Mouse (Mus musculus): ENCODE measurements around the gene Hoxb5. TPM values are rescaled to one million over a fixed set of nuclear protein-coding genes. Genes with fewer than 3 reads are reported as not detected.
A peak's percentile ranks its signal among the peaks of the same experiment; 100 is the strongest.

The Hoxb5 gene
- polyA plus RNA-seq, 1 experiment from 2014 or later: 46.1 TPM

- H3K4me3 ChIP-seq: peak overlapping the region; percentile 7; the same call in 1 of the 2 replicates
- no peaks in the 10 kb centered on the region for H3K36me3 ChIP-seq
- peak overlapping the region; percentile 65 for H3K4me2 ChIP-seq
- peak overlapping the region; percentile 97 for H3K27ac ChIP-seq
- WGBS: 17% methylated on average over 14 of the region's 14 CpGs
- ATAC-seq (ENCODE audit: borderline replicate concordance, extremely low read depth, low FRiP score, low TSS enrichment): no peak
- H3K4me1 ChIP-seq: peaks cover 53% of the 10 kb centered on the region
- peak overlapping the region; percentile 4 for H3K9ac ChIP-seq
- H3K27me3 ChIP-seq: peaks cover 56% of the 10 kb centered on the region
- no peaks in the 10 kb centered on the region for H3K9me3 ChIP-seq
Measured at GRCm38 (mm10) chr11:96349491-96350340, 46.6 kb downstream of the Hoxb5 start.

- no peak for ATAC-seq (ENCODE audit: borderline replicate concordance, extremely low read depth, low FRiP score, low TSS enrichment)
- H3K9ac ChIP-seq: peak within 1 kb of the TSS; percentile 29
- H3K27me3 ChIP-seq: peaks cover 51% of the 10 kb centered on the region
- H3K4me3 ChIP-seq: peak within 1 kb of the TSS; percentile 52; the same call in 1 of the 2 replicates
- H3K27ac ChIP-seq: peak within 1 kb of the TSS; percentile 97
- peak within 1 kb of the TSS; percentile 65 for H3K4me2 ChIP-seq
- H3K9me3 ChIP-seq: no peaks in the 10 kb centered on the region
- peaks cover 50% of the 10 kb centered on the region for H3K4me1 ChIP-seq
- 18% methylated on average over 2 of the region's 2 CpGs for WGBS
- no peaks in the 10 kb centered on the region for H3K36me3 ChIP-seq
Measured at GRCm38 (mm10) chr11:96350341-96350624, 47.1 kb downstream of the Hoxb5 start, which contains the start of gene Hoxb2. Gene Hoxb2 (plus strand): TSS chr11:96350525.

- H3K27me3 ChIP-seq: peaks cover 45% of the 10 kb centered on the region
- H3K27ac ChIP-seq: peak overlapping the region; percentile 97
- 26% methylated on average over 2 of the region's 2 CpGs for WGBS
- H3K9me3 ChIP-seq: no peaks in the 10 kb centered on the region
- H3K9ac ChIP-seq: peak overlapping the region; percentile 29; the same call in 1 of the 2 replicates
- H3K4me2 ChIP-seq: peak overlapping the region; percentile 65
- no peaks in the 10 kb centered on the region for H3K36me3 ChIP-seq
- H3K4me1 ChIP-seq: peaks cover 48% of the 10 kb centered on the region
- 0 out of 2 replicates have a peak overlapping the region, but pooled peaks have one; percentile 52 for H3K4me3 ChIP-seq
- no peak for ATAC-seq (ENCODE audit: borderline replicate concordance, extremely low read depth, low FRiP score, low TSS enrichment)
Measured at GRCm38 (mm10) chr11:96350791-96351190, 47.7 kb downstream of the Hoxb5 start.

GRCm38 (mm10) chr11:96351312-96351711, 48.2 kb downstream of the Hoxb5 start:
- H3K4me2 ChIP-seq: peak overlapping the region; percentile 65
- H3K27me3 ChIP-seq: peaks cover 40% of the 10 kb centered on the region
- H3K36me3 ChIP-seq: no peaks in the 10 kb centered on the region
- ATAC-seq (ENCODE audit: borderline replicate concordance, extremely low read depth, low FRiP score, low TSS enrichment): peak; percentile 46; the same call in 1 of the 2 replicates
- peak overlapping the region; percentile 97 for H3K27ac ChIP-seq
- H3K4me3 ChIP-seq: peak overlapping the region; percentile 52
- H3K9ac ChIP-seq: peak overlapping the region; percentile 65
- 9% methylated on average over 11 of the region's 11 CpGs for WGBS
- H3K4me1 ChIP-seq: peaks cover 45% of the 10 kb centered on the region
- no peaks in the 10 kb centered on the region for H3K9me3 ChIP-seq

GRCm38 (mm10) chr11:96351831-96352230, 48.7 kb downstream of the Hoxb5 start:
- Histone ChIP-seq H3K4me1 (peaks cover 41% of the 10 kb centered on the region), H3K4me3 (peak overlapping the region; percentile 52), H3K9ac (peak overlapping the region; percentile 65), H3K36me3 (no peaks in the 10 kb centered on the region), H3K9me3 (no peaks in the 10 kb centered on the region), H3K27ac (peak overlapping the region; percentile 97), H3K27me3 (peaks cover 35% of the 10 kb centered on the region; the same call in 1 of the 2 replicates), H3K4me2 (peak overlapping the region; percentile 65)
- peak; percentile 71 for ATAC-seq (ENCODE audit: borderline replicate concordance, extremely low read depth, low FRiP score, low TSS enrichment)
- 1% methylated on average over 22 of the region's 22 CpGs for WGBS

- H3K9ac ChIP-seq: peak overlapping the region; percentile 65
- peak overlapping the region; percentile 52 for H3K4me3 ChIP-seq
- no peaks in the 10 kb centered on the region for H3K36me3 ChIP-seq
- peak overlapping the region; percentile 97 for H3K27ac ChIP-seq
- H3K9me3 ChIP-seq: no peaks in the 10 kb centered on the region
- peaks cover 37% of the 10 kb centered on the region for H3K4me1 ChIP-seq
- peak overlapping the region; percentile 65 for H3K4me2 ChIP-seq
- WGBS: under 1% methylated on average over 74 of the region's 75 CpGs
- peaks cover 29% of the 10 kb centered on the region; the same call in 1 of the 2 replicates for H3K27me3 ChIP-seq
- no peak for ATAC-seq (ENCODE audit: borderline replicate concordance, extremely low read depth, low FRiP score, low TSS enrichment)
Measured at GRCm38 (mm10) chr11:96352691-96353521, 49.8 kb downstream of the Hoxb5 start.

- no peak for ATAC-seq (ENCODE audit: borderline replicate concordance, extremely low read depth, low FRiP score, low TSS enrichment)
- Histone ChIP-seq H3K27ac (peak overlapping the region; percentile 97), H3K36me3 (no peaks in the 10 kb centered on the region), H3K9ac (peak overlapping the region; percentile 65), H3K4me3 (peak overlapping the region; percentile 52), H3K27me3 (peaks cover 23% of the 10 kb centered on the region; the same call in 1 of the 2 replicates), H3K4me1 (peaks cover 32% of the 10 kb centered on the region), H3K4me2 (peak overlapping the region; percentile 65), H3K9me3 (no peaks in the 10 kb centered on the region)
- whole genome bisulfite sequencing: 3% methylated on average over 14 of the region's 14 CpGs
Measured at GRCm38 (mm10) chr11:96353522-96353841, 50.3 kb downstream of the Hoxb5 start.

- Histone ChIP-seq H3K36me3 (no peaks in the 10 kb centered on the region), H3K27ac (peak overlapping the region; percentile 74), H3K4me1 (peaks cover 28% of the 10 kb centered on the region), H3K27me3 (peaks cover 21% of the 10 kb centered on the region; the same call in 1 of the 2 replicates), H3K4me2 (peak overlapping the region; percentile 65), H3K4me3 (peak overlapping the region; percentile 52), H3K9ac (peak overlapping the region; percentile 65), H3K9me3 (no peaks in the 10 kb centered on the region)
- no peak for ATAC-seq (ENCODE audit: borderline replicate concordance, extremely low read depth, low FRiP score, low TSS enrichment)
- 13% methylated on average over 8 of the region's 8 CpGs for WGBS
Measured at GRCm38 (mm10) chr11:96353939-96354338, 50.8 kb downstream of the Hoxb5 start.

GRCm38 (mm10) chr11:96354376-96354775, 51.2 kb downstream of the Hoxb5 start:
- peak overlapping the region; percentile 65 for H3K9ac ChIP-seq
- peak overlapping the region; percentile 65 for H3K4me2 ChIP-seq
- peak overlapping the region; percentile 74 for H3K27ac ChIP-seq
- H3K36me3 ChIP-seq: no peaks in the 10 kb centered on the region
- H3K4me3 ChIP-seq: peak overlapping the region; percentile 52
- H3K9me3 ChIP-seq: no peaks in the 10 kb centered on the region
- WGBS: 1% methylated on average over 25 of the region's 25 CpGs
- H3K27me3 ChIP-seq: peaks cover 21% of the 10 kb centered on the region; the same call in 1 of the 2 replicates
- no peak for ATAC-seq (ENCODE audit: borderline replicate concordance, extremely low read depth, low FRiP score, low TSS enrichment)
- peaks cover 27% of the 10 kb centered on the region for H3K4me1 ChIP-seq

GRCm38 (mm10) chr11:96354801-96355311, 51.7 kb downstream of the Hoxb5 start:
- Histone ChIP-seq H3K36me3 (no peaks in the 10 kb centered on the region), H3K4me2 (peak overlapping the region; percentile 65), H3K4me1 (peaks cover 23% of the 10 kb centered on the region), H3K27me3 (peaks cover 21% of the 10 kb centered on the region; the same call in 1 of the 2 replicates), H3K27ac (peak overlapping the region; percentile 74), H3K9ac (peak overlapping the region; percentile 65), H3K9me3 (no peaks in the 10 kb centered on the region), H3K4me3 (peak overlapping the region; percentile 52)
- no peak for ATAC-seq (ENCODE audit: borderline replicate concordance, extremely low read depth, low FRiP score, low TSS enrichment)
- 13% methylated on average over 9 of the region's 9 CpGs for WGBS

All from lung, embryonic 15.5 days (tissue).